Mouse (Mus musculus): Measurements from ENCODE around the gene Slit3.
A peak's percentile ranks its signal among the peaks of the same experiment; 100 is the strongest.

Gene Slit3

GRCm38 (mm10) chr11:35273416-35273815 lies 152.4 kb downstream of the Slit3 start:
- no peak for DNase-seq (ENCODE audit: low read depth, low spot score)

DNA sequence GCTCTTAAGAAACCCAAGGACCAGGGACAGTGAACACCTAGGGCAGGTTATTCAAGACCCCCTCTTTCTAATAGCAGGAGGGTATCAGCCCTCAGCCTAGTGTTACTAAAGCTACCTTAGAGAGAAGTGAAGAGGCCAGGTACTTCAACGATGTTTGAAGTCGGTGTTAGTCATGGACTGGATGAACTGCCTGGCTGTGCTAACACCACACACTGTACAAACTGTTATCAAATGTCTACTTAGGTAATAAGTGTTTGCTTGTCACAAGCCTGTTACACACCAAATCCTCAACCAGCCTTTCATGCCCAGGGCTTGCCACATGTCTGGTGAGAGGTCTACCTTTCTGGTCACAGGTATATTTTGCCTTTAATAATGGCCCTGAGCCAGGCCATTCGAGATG lies 153.0 kb downstream of the Slit3 start:
- no peak for DNase-seq (ENCODE audit: low read depth, low spot score)

DNA sequence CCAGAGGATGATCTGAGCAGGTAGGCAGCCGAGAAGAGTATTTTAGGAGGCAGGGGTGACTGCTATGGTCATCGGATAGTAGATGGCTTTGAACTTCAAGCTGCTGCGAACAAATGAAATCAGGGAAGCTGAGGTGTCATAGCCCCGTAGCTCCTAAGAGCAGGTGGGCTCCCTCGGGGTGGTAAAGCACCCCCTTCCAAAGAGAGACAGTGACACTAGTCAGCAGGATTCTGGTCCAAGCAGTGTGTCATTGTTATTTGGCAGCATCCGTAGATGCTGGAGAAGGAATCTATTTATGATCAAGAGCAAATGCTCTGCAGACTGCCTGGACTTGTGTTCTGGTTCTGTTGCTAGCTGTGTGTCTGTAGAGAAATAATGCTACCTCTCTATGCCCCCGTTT lies 154.3 kb downstream of the Slit3 start:
- DNase-seq (ENCODE audit: low read depth, low spot score): no peak

DNA sequence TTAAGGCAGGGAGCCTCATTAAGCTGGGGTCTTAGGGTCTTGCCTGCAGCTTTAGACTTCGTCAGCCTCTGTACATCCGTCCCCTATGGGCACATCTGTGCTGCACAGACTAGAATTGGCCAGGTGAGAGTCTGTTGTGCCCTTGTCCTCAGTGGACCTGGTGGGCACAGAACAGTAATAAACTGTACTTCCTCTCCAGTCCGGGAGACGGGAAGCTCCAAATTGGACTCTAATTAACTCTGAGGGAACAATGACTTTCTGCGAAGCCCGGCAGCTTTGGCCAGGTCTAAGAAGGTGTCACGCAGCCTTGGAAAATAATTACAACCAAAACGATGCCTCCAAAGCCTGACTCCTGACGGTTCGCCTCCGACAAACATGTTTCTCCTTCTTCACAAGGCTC lies 155.0 kb downstream of the Slit3 start:
- no peak for DNase-seq (ENCODE audit: low read depth, low spot score)

DNA sequence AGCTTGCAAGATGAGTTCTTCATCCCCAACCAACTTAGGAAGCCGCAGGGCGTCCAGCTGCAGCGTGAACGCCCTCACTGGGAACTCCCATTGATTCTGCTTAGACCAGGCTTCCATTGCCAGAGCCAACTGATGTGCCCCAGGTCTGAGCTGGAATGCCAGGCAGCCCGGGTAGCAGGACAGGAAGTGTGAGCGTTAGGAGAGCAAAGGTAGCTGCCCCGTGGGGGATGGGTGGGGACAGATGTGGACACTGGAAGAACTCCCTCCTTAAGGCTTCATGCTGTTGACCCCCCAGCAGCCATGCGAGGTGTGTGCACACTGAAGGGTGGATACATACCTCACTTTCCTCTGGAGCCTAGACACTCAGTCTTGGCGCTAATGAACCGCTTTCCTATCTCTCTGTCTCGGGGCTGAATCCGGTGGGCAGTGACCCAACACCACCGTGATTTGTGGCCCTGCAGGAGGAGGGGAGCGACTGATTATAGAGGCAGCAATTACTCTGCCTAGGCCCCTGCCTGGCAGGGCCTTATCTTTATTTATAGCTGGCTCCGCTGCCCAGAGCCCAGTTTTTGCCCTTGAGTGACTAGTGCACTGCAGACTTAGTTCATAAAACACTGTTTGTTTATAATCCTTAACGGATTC lies 157.2 kb downstream of the Slit3 start:
- no peak for DNase-seq (ENCODE audit: low read depth, low spot score)

GRCm38 (mm10) chr11:35280826-35281225 lies 159.8 kb downstream of the Slit3 start:
- no peak for DNase-seq (ENCODE audit: low read depth, low spot score)

- no peak for DNase-seq (ENCODE audit: low read depth, low spot score)
Observed at GRCm38 (mm10) chr11:35282001-35282632, 161.1 kb downstream of the Slit3 start.

GRCm38 (mm10) chr11:35282825-35283571 lies 162.0 kb downstream of the Slit3 start:
- DNase-seq (ENCODE audit: low read depth, low spot score): no peak

DNA sequence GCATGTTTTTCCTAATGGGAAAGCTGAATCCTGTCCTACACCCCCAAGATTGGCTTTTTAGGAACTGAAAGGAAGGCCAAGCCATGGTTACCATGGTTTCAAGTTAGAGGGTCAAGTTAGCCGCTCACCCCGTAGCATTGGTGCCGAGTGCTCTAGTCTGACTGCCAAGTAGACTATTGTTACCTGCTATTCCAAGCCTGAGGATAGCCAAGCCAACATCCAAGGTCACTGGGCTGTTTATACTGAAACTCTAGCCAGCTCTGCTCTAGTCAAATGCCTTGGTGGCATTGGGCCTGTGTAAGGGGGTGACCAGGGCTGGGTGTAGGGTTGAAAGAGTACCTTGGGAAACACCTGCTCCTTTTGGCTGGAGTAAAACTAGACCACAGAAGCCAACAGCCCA lies 162.7 kb downstream of the Slit3 start:
- DNase-seq (ENCODE audit: low read depth, low spot score): no peak

GRCm38 (mm10) chr11:35286578-35287390 lies 165.8 kb downstream of the Slit3 start:
- no peak for DNase-seq (ENCODE audit: low read depth, low spot score)

- DNase-seq (ENCODE audit: low read depth, low spot score): no peak
Observed at GRCm38 (mm10) chr11:35288056-35288455, 167.0 kb downstream of the Slit3 start.

DNA sequence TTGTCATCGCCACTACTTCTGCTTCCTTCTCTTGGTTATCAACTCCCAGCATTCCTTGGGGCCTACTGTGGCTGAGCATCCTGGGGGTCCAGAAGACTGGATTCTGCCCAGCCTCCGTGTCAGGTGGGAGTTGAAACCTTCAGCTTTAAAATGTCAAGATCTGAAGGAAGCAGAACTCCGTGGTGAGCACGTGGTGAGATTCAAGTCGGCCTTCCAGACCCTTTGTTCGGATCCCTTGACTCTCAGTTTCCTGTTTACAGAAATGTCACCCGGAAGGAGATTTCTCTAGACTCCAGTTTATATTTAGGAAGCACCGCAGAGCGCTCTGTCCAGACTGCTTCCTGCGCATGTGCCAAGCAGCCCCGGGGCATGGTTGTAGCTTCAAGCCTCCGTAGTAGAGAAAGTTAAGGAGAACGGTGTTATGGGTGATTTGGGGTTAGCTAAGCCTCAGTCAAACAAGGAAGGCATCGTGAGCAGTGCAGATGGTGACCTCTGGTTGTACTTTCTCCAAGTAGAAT lies 167.8 kb downstream of the Slit3 start:
- no peak for DNase-seq (ENCODE audit: low read depth, low spot score)

DNA sequence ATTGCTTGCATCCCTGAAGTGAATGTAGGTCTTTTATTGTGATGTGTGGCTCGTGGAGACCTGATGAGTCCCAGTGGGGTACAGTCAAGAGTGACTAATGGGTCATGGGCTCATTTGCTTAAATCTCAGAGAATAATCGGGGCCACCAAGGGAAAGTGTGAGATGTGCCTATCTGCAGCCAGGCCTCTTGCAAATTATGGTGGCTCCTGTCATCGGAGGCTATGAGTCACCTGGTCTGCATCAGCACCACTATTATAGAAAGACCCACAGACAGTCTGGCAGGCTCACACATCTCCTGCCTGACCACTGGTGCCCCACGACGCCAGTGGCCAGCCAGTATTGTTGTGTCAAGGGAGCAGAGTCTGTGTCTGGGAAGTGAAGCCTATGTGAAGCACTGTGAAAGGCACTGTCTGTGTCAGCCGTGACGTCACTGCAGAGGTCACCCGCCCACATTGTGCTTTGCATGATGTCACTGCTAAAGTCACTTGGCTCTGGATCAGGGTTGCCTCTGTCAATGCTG lies 171.3 kb downstream of the Slit3 start:
- no peak for DNase-seq (ENCODE audit: low read depth, low spot score)

DNA sequence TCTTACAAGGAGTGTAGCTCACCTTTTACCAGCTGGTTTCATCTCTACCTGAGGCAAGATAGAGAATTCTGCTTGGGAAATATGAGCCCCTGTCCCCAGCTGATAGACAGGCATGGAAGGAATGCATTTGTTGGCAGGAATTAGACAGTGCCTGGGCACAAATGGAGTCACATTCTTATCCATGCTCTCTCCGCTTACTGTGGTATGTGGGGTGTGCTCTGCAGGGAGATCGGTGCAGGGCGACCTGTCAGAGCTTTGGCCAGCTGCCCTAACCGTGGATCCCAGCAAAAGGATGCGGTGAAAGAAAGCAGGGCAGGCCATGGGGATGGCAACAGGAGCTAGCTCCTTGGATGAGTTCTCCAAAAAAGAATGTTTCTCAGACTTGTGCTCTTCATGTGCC lies 172.2 kb downstream of the Slit3 start:
- no peak for DNase-seq (ENCODE audit: low read depth, low spot score)

GRCm38 (mm10) chr11:35294670-35295069 lies 173.6 kb downstream of the Slit3 start:
- DNase-seq (ENCODE audit: low read depth, low spot score): no peak

- DNase-seq (ENCODE audit: low read depth, low spot score): peak; percentile 74
Observed at GRCm38 (mm10) chr11:35295162-35295799, 174.3 kb downstream of the Slit3 start.

DNA sequence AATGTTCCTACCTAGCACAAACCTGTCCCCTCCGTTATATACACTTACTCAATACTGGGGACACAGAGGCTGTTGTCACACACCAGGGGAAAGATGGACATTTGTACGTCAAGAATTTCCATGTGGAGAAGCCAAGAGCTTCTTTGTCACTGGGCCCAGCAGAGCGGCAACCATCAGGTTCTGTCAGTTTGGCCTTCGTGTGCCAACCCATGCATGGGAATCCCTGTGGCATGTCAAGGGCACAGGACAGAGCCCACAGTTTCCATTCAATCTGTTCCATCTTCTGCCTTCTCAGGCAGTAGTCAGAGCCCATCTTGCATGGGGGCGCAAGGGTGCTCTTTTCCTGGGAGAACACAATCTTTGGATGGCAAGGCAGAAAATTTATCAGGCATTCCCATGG lies 175.8 kb downstream of the Slit3 start:
- DNase-seq (ENCODE audit: low read depth, low spot score): no peak

- DNase-seq (ENCODE audit: low read depth, low spot score): no peak
Observed at GRCm38 (mm10) chr11:35297319-35297718, 176.3 kb downstream of the Slit3 start.

DNA sequence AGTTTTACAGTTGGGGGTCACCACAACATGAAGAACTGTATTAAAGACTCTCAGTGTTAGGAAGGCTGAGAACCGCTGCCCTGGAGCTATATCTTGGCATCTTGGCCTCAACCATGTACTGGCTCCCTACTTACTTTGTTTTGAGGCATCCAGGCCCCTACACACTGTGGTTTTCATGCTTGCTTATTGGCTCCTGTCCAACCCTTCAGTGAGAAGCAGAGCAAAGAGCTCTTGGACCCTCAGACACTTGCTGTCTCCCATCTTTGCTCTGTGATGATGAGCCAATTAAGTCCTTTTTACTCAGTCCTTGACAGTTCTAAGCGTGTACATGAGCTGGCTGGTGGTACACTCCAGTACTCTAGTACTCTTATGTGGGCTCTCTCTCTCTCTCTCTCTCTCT lies 177.5 kb downstream of the Slit3 start:
- DNase-seq (ENCODE audit: low read depth, low spot score): no peak

GRCm38 (mm10) chr11:35299857-35300375 lies 178.9 kb downstream of the Slit3 start:
- no peak for DNase-seq (ENCODE audit: low read depth, low spot score)

- DNase-seq (ENCODE audit: low read depth, low spot score): peak; percentile 18
Observed at GRCm38 (mm10) chr11:35302272-35302671, 181.2 kb downstream of the Slit3 start.

Measured in R1 (cell line).